Mouse (Mus musculus) T-helper 1 cell (primary cell): ENCODE results near the gene Ltk.
"Not testable (repeated sequence)": the region's sequence is repeated elsewhere in the genome, so short reads cannot be mapped to it uniquely, and the experiment has no call there.

Experiments used
- in situ Hi-C: fragments of 300-600 bp; cut with MboI, MseI; formaldehyde crosslinking; loops from one replicate; pipeline ENCODE4 v1.15.1; 2025; ENCODE audit warnings: high pct_unique_total_duplicates

Gene Ltk

GRCm38 (mm10) chr2:119758844-119759835, 1.1 kb downstream of the Ltk start:
- in situ Hi-C loops, result no loop called here

GRCm38 (mm10) chr2:119758101-119758843, 2.0 kb downstream of the Ltk start:
- in situ Hi-C loops, result no loop called here

GRCm38 (mm10) chr2:119757601-119758100, 2.6 kb downstream of the Ltk start:
- in situ Hi-C loops, result no loop called here

- in situ Hi-C loops, result no loop called here
Measured at GRCm38 (mm10) chr2:119749260-119749659, 11.0 kb downstream of the Ltk start.

DNA sequence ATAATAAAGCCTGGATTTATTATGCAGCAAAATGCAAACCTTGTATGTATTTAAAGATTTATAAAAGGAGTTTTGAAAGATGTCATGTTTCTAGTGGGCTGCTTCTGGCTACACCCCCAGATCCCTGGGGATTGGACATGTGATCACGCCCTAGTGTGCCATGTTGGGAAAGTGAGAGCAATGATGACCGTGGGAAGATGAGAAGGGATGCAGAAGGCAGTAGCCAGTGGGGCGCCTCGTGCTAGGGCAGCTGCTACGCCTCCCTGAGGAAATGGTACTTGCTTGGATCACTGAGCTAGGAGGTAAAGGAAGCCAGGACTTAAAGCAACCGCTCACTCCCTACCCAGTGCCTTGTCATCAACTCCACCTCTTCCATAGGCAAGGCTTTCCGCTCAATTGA, 12.7 kb downstream of the Ltk start:
- in situ Hi-C loops, result no loop called here

DNA sequence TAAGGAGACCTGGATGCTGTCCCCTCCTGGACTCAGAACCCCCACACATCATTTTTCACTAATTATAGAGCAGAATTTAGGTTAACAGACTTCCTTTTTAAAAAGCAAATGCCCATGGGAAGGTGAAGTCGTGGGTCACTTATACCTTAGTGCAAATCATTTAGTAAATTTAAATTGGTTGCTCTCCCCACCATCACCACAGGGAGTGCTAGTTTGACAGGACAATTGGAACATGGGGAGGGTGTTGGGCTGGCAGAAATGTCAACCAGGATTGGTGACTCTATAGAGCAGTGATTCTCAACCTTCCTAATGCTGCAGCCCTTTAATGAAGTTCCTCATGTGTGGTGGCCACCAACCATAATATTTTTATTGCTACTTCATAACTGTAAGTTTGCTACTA, 14.9 kb downstream of the Ltk start:
- in situ Hi-C loops, result no loop called here

GRCm38 (mm10) chr2:119744163-119745111, 15.8 kb downstream of the Ltk start:
- in situ Hi-C loops, result no loop called here

DNA sequence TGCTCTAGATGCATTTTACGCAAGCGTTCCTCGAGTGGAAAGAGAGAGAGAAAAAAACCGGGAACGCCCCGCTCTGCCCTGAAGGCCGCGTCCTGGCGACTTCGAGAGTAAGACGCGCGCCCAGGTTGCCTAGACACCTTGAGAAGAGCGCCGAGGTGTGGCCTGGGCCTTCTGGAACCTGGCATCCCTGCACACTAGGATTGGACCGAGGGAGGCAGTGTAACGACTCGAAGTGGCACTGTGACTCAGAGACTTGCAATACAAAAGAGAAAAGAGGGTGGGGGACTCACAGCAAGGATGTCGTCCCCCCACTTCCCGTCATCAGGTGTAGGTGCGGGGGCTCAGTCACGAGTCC, 16.4 kb downstream of the Ltk start:
- in situ Hi-C loops, result no loop called here

DNA sequence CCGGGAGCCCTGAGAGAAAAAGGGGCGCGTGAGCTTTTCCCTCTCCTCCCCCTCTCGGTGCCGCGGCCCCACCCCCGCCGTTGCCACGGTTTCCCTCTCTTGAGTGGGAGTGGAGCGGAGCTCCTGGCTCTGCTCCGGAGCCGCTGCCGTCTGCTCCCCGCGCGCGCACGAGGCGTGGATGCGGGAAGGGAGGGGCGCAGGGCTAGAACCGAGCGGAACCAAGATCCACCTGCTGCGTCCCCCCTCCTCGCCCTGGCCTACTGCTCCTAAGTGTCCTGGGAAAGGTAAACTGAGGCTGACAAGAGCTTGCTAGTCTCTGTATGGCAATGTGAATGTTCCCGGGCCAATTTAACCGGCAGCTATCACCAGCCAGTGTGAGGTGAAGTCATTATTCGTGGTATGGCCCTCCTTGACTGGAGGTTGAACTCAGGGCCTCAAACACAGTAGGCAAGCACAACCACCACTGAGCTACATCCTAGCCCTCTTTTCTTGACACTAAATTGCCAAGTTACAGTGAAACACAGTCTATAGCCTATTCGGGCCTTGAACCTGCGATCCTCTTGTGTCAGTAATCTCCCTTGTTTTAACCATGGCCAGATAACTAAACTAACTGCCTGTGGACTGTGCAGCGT, 16.9 kb downstream of the Ltk start:
- in situ Hi-C loops, result no loop called here

DNA sequence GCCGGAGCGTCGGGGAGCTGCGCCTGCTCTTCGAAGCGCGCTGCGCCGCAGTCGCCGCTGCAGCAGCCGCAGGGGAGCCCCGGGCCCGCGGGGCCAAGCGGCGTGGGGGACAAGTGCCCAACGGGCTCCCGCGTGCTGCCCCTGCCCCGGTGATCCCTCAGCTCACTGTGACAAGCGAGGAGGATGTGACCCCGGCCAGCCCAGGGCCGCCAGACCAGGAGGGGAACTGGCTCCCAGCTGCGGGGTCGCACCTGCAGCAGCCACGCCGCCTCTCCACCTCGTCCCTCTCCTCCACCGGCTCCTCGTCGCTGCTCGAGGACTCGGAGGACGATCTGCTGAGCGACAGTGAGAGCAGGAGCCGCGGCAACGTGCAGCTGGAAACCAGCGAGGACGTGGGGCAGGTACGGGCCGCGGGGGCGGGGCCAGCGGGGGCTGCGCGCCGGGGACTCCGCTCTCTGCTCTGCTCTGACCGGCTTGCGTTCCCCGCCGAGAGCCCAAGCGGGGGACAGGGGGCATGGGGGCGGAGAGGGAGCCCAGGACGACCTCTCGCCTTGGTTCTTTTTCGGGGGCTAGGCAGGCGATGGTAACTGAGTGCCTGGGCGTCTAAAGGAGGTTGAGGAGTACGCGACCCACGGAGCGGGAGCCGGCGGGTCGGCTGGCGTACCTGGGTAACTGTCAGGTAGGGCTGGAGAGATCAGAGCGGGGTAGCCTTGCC, 17.6 kb downstream of the Ltk start:
- in situ Hi-C loops, result no loop called here

DNA sequence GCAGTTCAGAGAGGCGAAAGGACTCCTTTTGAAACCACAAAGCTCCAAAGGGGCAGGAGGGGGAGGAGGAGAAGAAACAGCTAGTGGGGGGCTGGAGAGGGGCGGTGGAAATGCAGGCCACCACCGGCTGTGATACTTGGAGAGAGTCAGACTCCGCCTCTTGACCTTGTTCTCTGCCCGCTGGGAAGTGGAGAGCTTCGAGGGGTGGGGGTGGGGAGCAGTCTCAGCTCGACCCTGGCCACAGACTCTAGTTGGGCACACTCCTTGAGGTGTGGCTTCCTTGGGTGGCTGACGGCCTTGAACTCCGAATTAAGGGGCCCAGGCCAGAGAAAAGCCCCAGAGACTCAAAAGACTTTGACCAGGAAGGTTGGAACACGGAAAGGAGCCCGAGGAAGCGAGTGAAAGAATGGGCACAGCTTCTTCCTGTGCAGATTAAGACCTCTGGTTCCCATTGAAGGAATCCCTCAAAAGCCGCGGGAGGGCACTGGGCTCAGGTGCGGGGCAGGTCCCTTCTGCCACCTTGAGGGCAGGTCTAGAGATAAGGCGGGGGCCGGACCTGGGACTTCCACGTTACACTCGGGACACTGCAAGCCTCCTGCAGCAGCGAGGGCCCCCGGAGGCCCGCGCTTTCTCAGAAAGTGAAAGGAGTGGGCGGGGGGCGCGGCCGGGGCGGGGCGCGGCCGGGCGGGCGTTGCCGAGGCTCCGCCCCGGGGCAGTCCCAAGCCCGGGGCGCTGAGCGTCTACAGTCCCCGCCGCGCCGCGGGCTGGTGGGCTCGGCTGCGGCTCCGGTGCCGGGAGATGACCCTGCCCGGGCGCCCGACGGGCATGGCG, 18.4 kb downstream of the Ltk start, which contains the start of gene Itpka:
TSS of gene Itpka (plus strand) at position 757 of the 831 bp plus-strand sequence.
- in situ Hi-C loops, result no loop called here

DNA sequence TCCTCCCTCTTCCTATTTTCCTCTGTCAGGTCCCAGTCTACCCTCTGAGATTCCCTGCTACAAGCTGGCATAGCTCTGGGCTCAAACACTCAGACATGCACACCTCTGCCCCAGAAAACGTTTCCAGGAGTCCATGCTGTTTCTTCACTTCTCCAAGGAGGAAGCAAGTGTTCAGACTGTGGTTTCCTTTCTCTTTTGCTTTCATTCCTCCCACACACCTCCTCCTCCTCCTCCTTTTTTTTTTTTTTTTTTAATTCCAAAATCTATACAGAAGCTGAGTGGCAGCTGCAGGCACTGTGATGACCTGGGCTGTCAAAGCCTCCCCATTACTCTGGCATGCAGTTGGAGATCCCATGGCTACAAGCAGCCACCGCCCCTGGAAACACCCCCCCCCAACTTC, 19.7 kb downstream of the Ltk start:
- in situ Hi-C loops, result no loop called here

DNA sequence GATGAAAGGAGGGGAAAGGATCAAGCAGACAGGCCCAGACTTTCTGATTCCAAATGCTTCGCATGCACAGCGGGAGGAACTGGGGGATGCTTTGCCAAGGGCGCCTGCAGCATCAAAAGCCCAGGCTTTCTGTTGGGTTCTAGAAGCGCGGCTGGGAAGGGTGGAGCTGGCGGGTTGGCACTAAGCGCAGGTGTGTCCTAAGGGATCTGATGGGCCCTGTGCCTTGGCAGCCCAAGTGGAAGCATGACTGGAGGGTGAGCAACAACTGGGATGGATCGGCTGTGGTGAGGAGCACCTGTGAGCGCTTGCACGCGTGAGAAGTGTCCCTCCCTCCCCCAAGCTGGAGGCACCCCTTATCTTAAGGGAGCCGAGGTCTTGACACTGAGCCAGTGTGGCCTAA, 23.1 kb downstream of the Ltk start:
- in situ Hi-C loops, result no loop called here

GRCm38 (mm10) chr2:119730735-119731134, 29.5 kb downstream of the Ltk start:
- in situ Hi-C loops, result no loop called here

- in situ Hi-C loops, result no loop called here
Measured at GRCm38 (mm10) chr2:119727762-119728416, 32.3 kb downstream of the Ltk start.

DNA sequence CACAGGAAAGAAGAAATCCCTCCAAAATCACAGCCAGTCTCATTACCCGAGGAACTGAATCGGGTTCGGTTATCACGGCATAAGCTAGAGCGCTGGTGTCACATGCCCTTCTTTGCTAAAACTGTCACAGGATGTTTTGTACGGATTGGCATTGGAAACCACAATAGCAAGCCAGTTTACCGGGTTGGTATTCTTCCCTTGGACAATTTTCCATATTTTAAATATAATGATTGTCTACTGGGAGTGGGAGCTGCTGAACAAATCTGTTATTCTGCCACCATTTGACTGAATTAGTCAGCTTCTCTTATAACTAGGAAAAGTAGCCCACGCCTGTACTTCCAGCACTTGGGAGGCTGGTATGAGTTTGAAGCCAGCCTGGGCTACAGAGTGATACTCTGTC, 39.2 kb downstream of the Ltk start:
- in situ Hi-C loops, result no loop called here

GRCm38 (mm10) chr2:119715868-119716267, 44.4 kb downstream of the Ltk start:
- in situ Hi-C loops, result not testable (repeated sequence)

DNA sequence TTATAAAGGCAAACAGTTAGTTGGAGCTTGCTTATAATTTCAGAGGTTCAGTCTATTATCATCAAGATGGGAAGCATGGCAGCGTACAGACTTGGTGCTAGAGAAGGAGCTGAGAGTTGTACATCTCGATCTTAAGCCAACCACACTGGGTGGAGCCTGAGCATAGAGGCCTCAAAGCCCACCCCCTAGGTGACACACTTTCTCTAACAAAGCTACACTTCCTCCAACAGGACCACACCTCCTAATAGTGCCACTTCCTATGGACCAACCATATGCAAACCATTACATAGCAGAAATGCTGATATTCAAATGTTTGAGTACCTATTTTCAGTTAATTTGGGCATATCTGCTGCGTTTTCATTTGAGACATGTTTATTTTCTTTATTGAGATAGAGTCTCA, 50.2 kb downstream of the Ltk start:
- in situ Hi-C loops, result no loop called here

DNA sequence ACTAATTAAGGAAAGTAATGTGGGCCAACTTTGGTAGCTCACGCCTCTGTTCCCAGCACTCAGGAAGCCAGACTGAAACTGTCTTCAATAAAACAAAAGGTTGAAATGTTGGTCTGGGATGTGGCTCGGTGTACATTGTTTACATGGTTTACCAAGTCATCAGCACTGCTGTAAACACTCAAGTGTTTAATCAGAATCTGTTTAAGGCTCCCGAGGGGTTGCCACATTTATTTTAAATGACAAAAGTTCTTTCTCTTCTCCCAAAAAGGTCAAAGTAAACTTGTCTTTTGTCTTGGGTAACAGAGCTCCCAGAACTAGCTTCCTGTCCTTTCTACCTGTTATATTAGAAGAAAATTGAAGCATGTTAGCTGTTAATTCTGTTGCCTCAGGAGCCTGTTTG, 52.6 kb downstream of the Ltk start:
- in situ Hi-C loops, result no loop called here
